Mouse (Mus musculus) CH12.LX (cell line): ENCODE results near the gene Ldlrad3. TPM values are rescaled to one million over a fixed set of nuclear protein-coding genes. Genes with fewer than 3 reads are reported as not detected.

Source experiments
- DNase-seq: peaks from one replicate; pipeline ENCODE4 v3.0.0-alpha.2; 2013; ENCODE audit errors: extremely low read depth
- H3K27ac ChIP-seq: 2 replicates; pipeline ENCODE4 v1.5.1; 2012; ENCODE audit warnings: low read depth, mild to moderate bottlenecking, control low read depth, moderate library complexity; ENCODE audit not compliant: insufficient read depth
- H3K27me3 ChIP-seq: replicated peaks from 2 replicates; pipeline ENCODE3; 2012; ENCODE audit warnings: inconsistent platforms
- H3K36me3 ChIP-seq, 2 experiments: replicated peaks in 1 of 2; 2 replicates each; pipeline versions ENCODE3 to v1.6.1; 2012; ENCODE audit warnings: inconsistent platforms in 1 of 2, low read length in 1 of 2, mild to moderate bottlenecking in 1 of 2, mixed read lengths in 1 of 2, moderate library complexity in 1 of 2; ENCODE audit not compliant: control insufficient read depth in 1 of 2, insufficient read depth in 1 of 2
- H3K4me1 ChIP-seq, 2 experiments: 2 replicates each; pipeline ENCODE4 v1.6.1; 2012; ENCODE audit warnings: inconsistent platforms in 1 of 2, moderate library complexity in 1 of 2; ENCODE audit not compliant: insufficient read depth in 2 of 2, control insufficient read depth in 1 of 2
- H3K4me2 ChIP-seq: 2 replicates; pipeline ENCODE4 v1.6.1; 2012; ENCODE audit warnings: low read depth, mild to moderate bottlenecking, control low read depth; ENCODE audit not compliant: poor library complexity, insufficient read depth, severe bottlenecking
- H3K4me3 ChIP-seq, 3 experiments: fragments of 150-350 bp in 1 of 3; sonication (generic) in 1 of 3; replicated peaks in 1 of 3; 2 replicates each; pipeline versions ENCODE3 to v1.5.1; 2011 to 2012; ENCODE audit warnings: low read depth in 2 of 3, low read length in 2 of 3, mild to moderate bottlenecking in 2 of 3, moderate library complexity in 2 of 3, control low read depth in 1 of 3, improper control_type of control experiment in 1 of 3, inconsistent platforms in 1 of 3, mixed read lengths in 1 of 3; ENCODE audit not compliant: poor library complexity in 1 of 3
- H3K79me2 ChIP-seq: replicated peaks from 2 replicates; pipeline ENCODE4 v1.6.1; 2012; ENCODE audit warnings: mild to moderate bottlenecking, moderate library complexity; ENCODE audit not compliant: control insufficient read depth, poor library complexity, insufficient read depth, severe bottlenecking; ENCODE audit errors: extremely low read depth
- H3K9ac ChIP-seq: 2 replicates; pipeline ENCODE4 v1.6.1; 2012; ENCODE audit warnings: low read depth, mild to moderate bottlenecking, control low read depth, moderate library complexity; ENCODE audit not compliant: insufficient read depth
- H3K9me3 ChIP-seq: replicated peaks from 2 replicates; pipeline ENCODE3; 2012; ENCODE audit warnings: low read length, inconsistent platforms, mixed read lengths
- CHD1 ChIP-seq: IDR thresholded peaks from 2 replicates; pipeline ENCODE4 v1.6.1; 2012; ENCODE audit warnings: low read depth, low read length, improper control_type of control experiment, inconsistent platforms
- MAX ChIP-seq: IDR thresholded peaks from 2 replicates; pipeline ENCODE4 v1.6.1; 2011; ENCODE audit warnings: low read length, improper control_type of control experiment
- NELFE ChIP-seq: IDR thresholded peaks from 2 replicates; pipeline ENCODE4 v1.6.1; 2011; ENCODE audit warnings: low read depth, low read length, improper control_type of control experiment
- SIN3A ChIP-seq: IDR thresholded peaks from 2 replicates; pipeline ENCODE4 v1.6.1; 2012; ENCODE audit warnings: low read length, improper control_type of control experiment, inconsistent platforms
- TBP ChIP-seq: conservative IDR thresholded peaks from 2 replicates; pipeline ENCODE4 v1.6.1; 2011; ENCODE audit warnings: low read depth, low read length, improper control_type of control experiment
- USF2 ChIP-seq: conservative IDR thresholded peaks from 2 replicates; pipeline ENCODE4 v1.6.1; 2011; ENCODE audit warnings: low read depth, low read length, improper control_type of control experiment
- ZMIZ1 ChIP-seq: IDR thresholded peaks from 2 replicates; pipeline ENCODE4 v1.6.1; 2012; ENCODE audit warnings: low read depth, mild to moderate bottlenecking, inconsistent platforms, low read length, improper control_type of control experiment
- dilution Hi-C: fragments of 300-500 bp; cut with MboI; formaldehyde crosslinking; loops from 2 replicates; pipeline ENCODE4 v1.14.3; 2020; ENCODE audit warnings: low sequenced_read_pairs; ENCODE audit not compliant: extremely low pct_unique_long_range_greater_than_20kb, extremely low pct_ligation_motif_present
- in situ Hi-C: fragments of 300-500 bp; cut with MboI; formaldehyde crosslinking; loops from 3 replicates; pipeline ENCODE4 v1.14.3; 2019; ENCODE audit warnings: low sequenced_read_pairs, low pct_ligation_motif_present, low pct_unique_long_range_greater_than_20kb, mixed read lengths
- polyA plus RNA-seq: library from polyadenylated mRNA; unstranded; fragments of >175 nt; gene quantifications from 2 replicates; pipeline ENCODE4 v1.2.1, GENCODE M21; 2012; ENCODE audit warnings: low read depth; ENCODE audit not compliant: insufficient read length
- total RNA-seq, 2 experiments: library from RNA; depleted of rRNA; stranded (reverse); fragments of 300-350 nt in 1 of 2; fragments of >200 nt in 1 of 2; gene quantifications; 2 replicates each; pipeline ENCODE4 v1.2.3; 2012 to 2014

Gene Ldlrad3
- total and polyA plus RNA-seq, 3 experiments: 0.30 to 2.7 (median 2.1) TPM

DNA sequence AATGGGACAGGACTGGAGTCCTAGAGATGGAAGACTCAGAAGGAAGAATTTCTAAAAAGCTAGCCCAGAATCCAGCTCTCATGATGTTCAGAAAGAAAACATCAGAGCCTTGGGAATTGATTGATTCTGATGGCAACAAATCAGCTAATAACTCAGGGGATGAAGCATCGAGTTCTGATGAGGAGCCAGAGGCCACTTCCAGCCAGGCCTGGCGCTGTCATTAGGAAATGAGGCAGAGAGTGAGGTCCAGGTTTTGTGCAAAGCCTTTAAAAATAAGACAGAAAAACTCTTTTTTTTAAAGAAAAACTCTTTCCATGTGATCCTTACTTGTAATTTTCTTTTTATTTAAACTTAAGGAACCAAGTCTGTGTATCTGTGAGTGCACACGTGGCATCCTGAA, 252.9 kb downstream of the Ldlrad3 start:
- in situ Hi-C loops (no loop called here), dilution Hi-C loops (no loop called here)
- H3K4me1 ChIP-seq: peaks cover 0 to 6% of the 10 kb centered on the region in 2 experiments; a peak in 1 of 4 replicates
- no peak for DNase-seq
- H3K27me3 ChIP-seq: no peaks in the 10 kb centered on the region
- H3K4me2 ChIP-seq: no peak overlapping the region
- no peak for TF ChIP-seq CHD1
- TF ChIP-seq SIN3A: no peak
- TF ChIP-seq ZMIZ1: no peak
- H3K9ac ChIP-seq: no peak overlapping the region
- H3K9me3 ChIP-seq: no peaks in the 10 kb centered on the region
- H3K36me3 ChIP-seq: no peaks in the 10 kb centered on the region
- H3K4me3 ChIP-seq: no peak overlapping the region
- H3K27ac ChIP-seq: no peak overlapping the region
- H3K79me2 ChIP-seq: no peaks in the 10 kb centered on the region

DNA sequence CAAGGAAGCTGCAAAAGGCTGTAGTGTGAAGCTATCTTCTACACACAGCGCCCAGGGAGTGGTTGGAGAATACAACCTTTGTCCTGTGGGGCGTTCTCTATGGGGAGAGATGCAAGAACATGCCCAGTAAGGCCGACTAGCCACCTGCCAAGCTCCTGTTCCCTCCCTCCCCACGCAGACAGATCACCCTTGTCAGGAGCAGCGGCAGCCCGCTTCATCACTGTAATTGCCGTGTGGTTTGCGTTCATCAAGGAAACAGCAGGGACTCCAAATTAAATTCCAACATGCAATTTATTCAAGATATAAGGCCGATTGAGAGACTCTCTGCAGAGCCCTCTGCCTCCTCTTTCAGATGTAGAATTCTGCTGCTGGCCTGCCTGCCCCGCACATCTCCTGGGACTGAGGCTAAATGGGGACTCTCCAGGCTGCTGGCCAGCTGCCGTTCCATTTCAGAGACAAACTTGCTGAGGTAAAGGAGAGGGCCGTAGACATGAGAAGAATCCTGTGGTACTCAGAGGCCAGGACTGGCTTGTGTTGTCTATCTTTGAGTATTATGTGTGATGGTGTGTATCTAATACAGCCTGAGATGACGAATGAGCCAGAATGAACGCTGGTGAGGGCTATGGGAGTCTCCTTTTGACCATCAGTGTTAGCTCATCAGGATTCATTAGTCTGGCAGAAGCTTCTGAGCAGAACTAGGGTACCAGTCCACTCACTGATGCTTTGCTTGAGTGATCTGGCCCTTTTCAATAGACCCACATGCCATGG, 253.8 kb downstream of the Ldlrad3 start:
- H3K4me1 ChIP-seq: peaks cover 0 to 6% of the 10 kb centered on the region in 2 experiments; a peak in 1 of 4 replicates
- no peaks in the 10 kb centered on the region for H3K36me3 ChIP-seq
- no peaks in the 10 kb centered on the region for H3K27me3 ChIP-seq
- H3K79me2 ChIP-seq: no peaks in the 10 kb centered on the region
- H3K9ac ChIP-seq: no peak overlapping the region
- dilution Hi-C loops (no loop called here), in situ Hi-C loops (no loop called here)
- no peak for DNase-seq
- no peak overlapping the region for H3K27ac ChIP-seq
- H3K4me2 ChIP-seq: no peak overlapping the region
- no peak overlapping the region for H3K4me3 ChIP-seq
- TF ChIP-seq USF2 (no peak), TBP (no peak), MAX (no peak)
- no peaks in the 10 kb centered on the region for H3K9me3 ChIP-seq

DNA sequence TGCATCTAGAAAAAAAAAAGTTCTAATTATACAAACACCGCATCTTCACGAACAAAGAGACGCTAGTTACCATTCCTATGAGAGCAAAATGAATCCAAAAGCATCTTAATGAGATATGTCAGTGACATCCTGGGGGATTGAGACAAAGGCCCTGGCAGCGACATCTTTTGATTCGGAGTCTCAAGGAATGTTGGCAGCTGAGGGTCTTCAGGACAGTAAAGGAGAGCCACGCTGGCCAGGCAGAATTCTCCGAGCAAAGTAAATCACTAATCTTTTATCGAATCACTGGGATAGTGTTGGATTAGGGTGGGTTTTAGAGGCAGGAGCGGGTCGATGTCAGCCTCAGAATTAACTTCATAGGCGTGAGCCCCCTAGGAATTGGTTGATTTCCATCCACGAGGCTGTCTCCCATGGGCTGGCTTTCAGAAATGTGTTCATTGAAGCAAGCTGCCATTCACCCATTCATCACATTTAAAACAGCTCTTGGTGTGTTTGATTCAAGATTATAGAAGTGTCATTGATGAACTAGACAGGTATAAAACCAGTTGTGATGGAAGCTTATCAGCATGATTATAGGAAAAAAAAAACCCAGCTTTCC, 260.5 kb downstream of the Ldlrad3 start:
- H3K4me1 ChIP-seq: no peaks in the 10 kb centered on the region
- in situ Hi-C loops: no loop called here
- TF ChIP-seq NELFE: no peak
- H3K4me3 ChIP-seq: no peak overlapping the region
- no peak overlapping the region for H3K4me2 ChIP-seq
- no peaks in the 10 kb centered on the region for H3K79me2 ChIP-seq
- H3K27me3 ChIP-seq: no peaks in the 10 kb centered on the region
- no peak for DNase-seq
- H3K27ac ChIP-seq: no peak overlapping the region
- H3K36me3 ChIP-seq: no peaks in the 10 kb centered on the region
- H3K9me3 ChIP-seq: no peaks in the 10 kb centered on the region
- dilution Hi-C loops: no loop called here
- H3K9ac ChIP-seq: no peak overlapping the region
